Mouse (Mus musculus) spleen, adult 2 months (tissue): ENCODE results near the gene Shroom3. TPM values are rescaled to one million over a fixed set of nuclear protein-coding genes. Genes with fewer than 3 reads are reported as not detected.
A peak's percentile ranks its signal among the peaks of the same experiment; 100 is the strongest.

Experiments
- DNase-seq, 2 experiments: peaks; one replicate each; pipeline versions ENCODE4 v3.0.0 to v3.0.0-alpha.2; 2012 to 2021; ENCODE audit warnings: low spot score in 2 of 2, low read depth in 1 of 2
- H3K27ac ChIP-seq: fragments of 200-500 bp; 2 replicates; pipeline ENCODE4 v1.5.1; 2012; ENCODE audit warnings: low read length, inconsistent platforms; ENCODE audit not compliant: insufficient read depth
- H3K27me3 ChIP-seq: fragments of 200-500 bp; 2 replicates; pipeline ENCODE4 v1.6.1; 2012; ENCODE audit warnings: mild to moderate bottlenecking, moderate library complexity, low read length, inconsistent platforms; ENCODE audit not compliant: control insufficient read depth, insufficient read depth
- H3K36me3 ChIP-seq: fragments of 200-500 bp; 2 replicates; pipeline ENCODE4 v1.6.1; 2012; ENCODE audit warnings: mild to moderate bottlenecking, low read length, inconsistent platforms; ENCODE audit not compliant: control insufficient read depth, insufficient read depth
- H3K4me1 ChIP-seq: fragments of 200-500 bp; 2 replicates; pipeline ENCODE4 v1.6.1; 2011; ENCODE audit warnings: inconsistent platforms; ENCODE audit not compliant: control insufficient read depth, insufficient read depth, insufficient read length
- H3K4me3 ChIP-seq: fragments of 200-500 bp; 2 replicates; pipeline ENCODE4 v1.5.1; 2011; ENCODE audit warnings: mild to moderate bottlenecking, inconsistent platforms; ENCODE audit not compliant: insufficient read depth, insufficient read length; ENCODE audit errors: extremely low read depth
- CTCF ChIP-seq: fragments of 200-500 bp; IDR thresholded peaks from 2 replicates; pipeline ENCODE4 v1.5.1; 2011; ENCODE audit warnings: mild to moderate bottlenecking, inconsistent platforms; ENCODE audit not compliant: insufficient read depth, insufficient read length, insufficient replicate concordance; ENCODE audit errors: extremely low read depth
- POLR2A ChIP-seq: fragments of 200-500 bp; IDR thresholded peaks from 2 replicates; pipeline ENCODE4 v1.6.1; 2011; ENCODE audit warnings: low read depth, low read length, inconsistent platforms
- WGBS: fragments of 180-500 bp; shearing (Covaris S2); methylation state at CpG from one replicate; pipeline ENCODE4 v1.1.7; 2018; 5-methylcytosine and 5-hydroxymethylcytosine counted together
- polyA plus RNA-seq: library from polyadenylated mRNA; depleted of rRNA; stranded (reverse); fragments of >200 nt; gene quantifications from 2 replicates; pipeline ENCODE4 v1.2.3, GENCODE M21; 2012

Gene Shroom3
- polyA plus RNA-seq, 1 experiment: 9.9 TPM

- H3K36me3 ChIP-seq: no peaks in the 10 kb centered on the region
- H3K4me3 ChIP-seq: no peak overlapping the region
- no peak for TF ChIP-seq CTCF
- TF ChIP-seq POLR2A: no peak
- H3K27ac ChIP-seq: no peak overlapping the region
- no peak for DNase-seq
- no peaks in the 10 kb centered on the region for H3K27me3 ChIP-seq
- WGBS: 91% methylated on average over 8 of the region's 8 CpGs
- no peaks in the 10 kb centered on the region for H3K4me1 ChIP-seq
Observed at GRCm38 (mm10) chr5:92721610-92722009, 38.4 kb downstream of the Shroom3 start.

- Histone ChIP-seq H3K4me1 (no peaks in the 10 kb centered on the region), H3K27me3 (no peaks in the 10 kb centered on the region), H3K36me3 (no peaks in the 10 kb centered on the region), H3K27ac (no peak overlapping the region), H3K4me3 (no peak overlapping the region)
- WGBS: 30% methylated on average over 6 of the region's 6 CpGs
- TF ChIP-seq CTCF (no peak), POLR2A (no peak)
- peak in 1 of 2 experiments; percentile 4 for DNase-seq
Observed at GRCm38 (mm10) chr5:92725935-92726334, 42.7 kb downstream of the Shroom3 start.

- H3K36me3 ChIP-seq: no peaks in the 10 kb centered on the region
- H3K27ac ChIP-seq: no peak overlapping the region
- 49% methylated on average over 5 of the region's 5 CpGs for WGBS
- no peak for DNase-seq
- TF ChIP-seq CTCF (no peak), POLR2A (no peak)
- no peak overlapping the region for H3K4me3 ChIP-seq
- no peaks in the 10 kb centered on the region for H3K4me1 ChIP-seq
- no peaks in the 10 kb centered on the region for H3K27me3 ChIP-seq
Observed at GRCm38 (mm10) chr5:92728252-92728828, 45.1 kb downstream of the Shroom3 start.

GRCm38 (mm10) chr5:92729221-92729620 lies 46.0 kb downstream of the Shroom3 start:
- DNase-seq: no peak
- Histone ChIP-seq H3K27ac (no peak overlapping the region), H3K4me1 (no peaks in the 10 kb centered on the region), H3K4me3 (no peak overlapping the region), H3K36me3 (no peaks in the 10 kb centered on the region), H3K27me3 (no peaks in the 10 kb centered on the region)
- WGBS: 81% methylated on average over 6 of the region's 6 CpGs
- TF ChIP-seq CTCF (no peak), POLR2A (no peak)

GRCm38 (mm10) chr5:92741802-92742201 lies 58.6 kb downstream of the Shroom3 start:
- WGBS: 73% methylated on average over 3 of the region's 3 CpGs
- DNase-seq: no peak
- no peak for TF ChIP-seq POLR2A
- no peak for TF ChIP-seq CTCF
- H3K4me1 ChIP-seq: no peaks in the 10 kb centered on the region
- no peak overlapping the region for H3K27ac ChIP-seq
- H3K36me3 ChIP-seq: no peaks in the 10 kb centered on the region
- no peaks in the 10 kb centered on the region for H3K27me3 ChIP-seq
- H3K4me3 ChIP-seq: no peak overlapping the region

GRCm38 (mm10) chr5:92742701-92743100 lies 59.5 kb downstream of the Shroom3 start:
- Histone ChIP-seq H3K27me3 (no peaks in the 10 kb centered on the region), H3K36me3 (no peaks in the 10 kb centered on the region), H3K4me1 (no peaks in the 10 kb centered on the region), H3K27ac (no peak overlapping the region), H3K4me3 (no peak overlapping the region)
- no peak for TF ChIP-seq POLR2A
- no peak for TF ChIP-seq CTCF
- 92% methylated on average over 5 of the region's 5 CpGs for WGBS
- DNase-seq: no peak

- WGBS: 76% methylated on average over 8 of the region's 8 CpGs
- Histone ChIP-seq H3K4me1 (no peaks in the 10 kb centered on the region), H3K27ac (no peak overlapping the region), H3K27me3 (no peaks in the 10 kb centered on the region), H3K4me3 (no peak overlapping the region), H3K36me3 (no peaks in the 10 kb centered on the region)
- TF ChIP-seq POLR2A: no peak
- no peak for TF ChIP-seq CTCF
- no peak for DNase-seq
Observed at GRCm38 (mm10) chr5:92745390-92746253, 62.4 kb downstream of the Shroom3 start.
